Mouse (Mus musculus) CD4-positive helper T cell, adult 2 months (primary cell): ENCODE data around the gene Pld6.
"Not testable (repeated sequence)": the region's sequence is repeated elsewhere in the genome, so short reads cannot be mapped to it uniquely, and the experiment has no call there.

Experiments
- DNase-seq: peaks from one replicate; pipeline ENCODE4 v3.0.0-alpha.2; 2012; ENCODE audit warnings: low read depth, missing footprints, low spot score

Pld6 gene

GRCm38 (mm10) chr11:59746614-59747013, 40.8 kb downstream of the Pld6 start:
- DNase-seq, result peak; percentile 24

- no peak for DNase-seq
These were observed 41.6 kb downstream of the Pld6 start for GRCm38 (mm10) chr11:59745851-59746250.

GRCm38 (mm10) chr11:59744374-59744773, 43.1 kb downstream of the Pld6 start:
- DNase-seq, result no peak

GRCm38 (mm10) chr11:59743712-59744111, 43.7 kb downstream of the Pld6 start:
- no peak for DNase-seq

GRCm38 (mm10) chr11:59743307-59743706, 44.1 kb downstream of the Pld6 start:
- DNase-seq, result no peak

GRCm38 (mm10) chr11:59741915-59742314, 45.5 kb downstream of the Pld6 start:
- DNase-seq, result no peak

- no peak for DNase-seq
These were observed 47.4 kb downstream of the Pld6 start for GRCm38 (mm10) chr11:59739996-59740395.

GRCm38 (mm10) chr11:59737250-59737649, 50.2 kb downstream of the Pld6 start:
- DNase-seq, result no peak

GRCm38 (mm10) chr11:59735938-59736337, 51.5 kb downstream of the Pld6 start:
- not testable (repeated sequence) for DNase-seq

- no peak for DNase-seq
These were observed 53.1 kb downstream of the Pld6 start for GRCm38 (mm10) chr11:59734335-59734734.
